Mouse (Mus musculus) ZHBTc4 (cell line): ENCODE data around the gene Gm11168.
"Not testable (repeated sequence)": the region's sequence is repeated elsewhere in the genome, so short reads cannot be mapped to it uniquely, and the experiment has no call there.

Experiments used
- DNase-seq: peaks from one replicate; pipeline ENCODE4 v3.0.0-alpha.2; 2011; ENCODE audit warnings: low read depth, low spot score

The Gm11168 gene

GRCm38 (mm10) chr9:3024912-3025467, 21.8 kb downstream of the Gm11168 start, which contains the start of gene Gm10717:
TSS of gene Gm10717 (plus strand) at chr9:3025417.
- not testable (repeated sequence) for DNase-seq

- not testable (repeated sequence) for DNase-seq
Measured at GRCm38 (mm10) chr9:3025653-3026052, 22.5 kb downstream of the Gm11168 start.

GRCm38 (mm10) chr9:3026136-3026535, 23.0 kb downstream of the Gm11168 start:
- not testable (repeated sequence) for DNase-seq

GRCm38 (mm10) chr9:3026741-3027140, 23.6 kb downstream of the Gm11168 start:
- DNase-seq = not testable (repeated sequence)

GRCm38 (mm10) chr9:3027200-3027599, 24.1 kb downstream of the Gm11168 start:
- DNase-seq = peak; percentile 57

GRCm38 (mm10) chr9:3029276-3030000, 26.3 kb downstream of the Gm11168 start:
- DNase-seq = not testable (repeated sequence)

GRCm38 (mm10) chr9:3030677-3031318, 27.7 kb downstream of the Gm11168 start:
- peak; percentile 89 for DNase-seq

- DNase-seq = not testable (repeated sequence)
Measured at GRCm38 (mm10) chr9:3034299-3034698, 31.2 kb downstream of the Gm11168 start, which contains the start of gene Gm17535. TSS of gene Gm17535 (plus strand) at chr9:3034599.

- DNase-seq = not testable (repeated sequence)
Measured at GRCm38 (mm10) chr9:3036577-3036976, 33.4 kb downstream of the Gm11168 start, which contains the start of gene Gm10715. TSS of gene Gm10715 (plus strand) at chr9:3036877.

- peak; percentile 13 for DNase-seq
Measured at GRCm38 (mm10) chr9:3038161-3038560, 35.0 kb downstream of the Gm11168 start.
